8 mouse cellular contexts compared by ENCODE assay signal in the genomic region with DNA sequence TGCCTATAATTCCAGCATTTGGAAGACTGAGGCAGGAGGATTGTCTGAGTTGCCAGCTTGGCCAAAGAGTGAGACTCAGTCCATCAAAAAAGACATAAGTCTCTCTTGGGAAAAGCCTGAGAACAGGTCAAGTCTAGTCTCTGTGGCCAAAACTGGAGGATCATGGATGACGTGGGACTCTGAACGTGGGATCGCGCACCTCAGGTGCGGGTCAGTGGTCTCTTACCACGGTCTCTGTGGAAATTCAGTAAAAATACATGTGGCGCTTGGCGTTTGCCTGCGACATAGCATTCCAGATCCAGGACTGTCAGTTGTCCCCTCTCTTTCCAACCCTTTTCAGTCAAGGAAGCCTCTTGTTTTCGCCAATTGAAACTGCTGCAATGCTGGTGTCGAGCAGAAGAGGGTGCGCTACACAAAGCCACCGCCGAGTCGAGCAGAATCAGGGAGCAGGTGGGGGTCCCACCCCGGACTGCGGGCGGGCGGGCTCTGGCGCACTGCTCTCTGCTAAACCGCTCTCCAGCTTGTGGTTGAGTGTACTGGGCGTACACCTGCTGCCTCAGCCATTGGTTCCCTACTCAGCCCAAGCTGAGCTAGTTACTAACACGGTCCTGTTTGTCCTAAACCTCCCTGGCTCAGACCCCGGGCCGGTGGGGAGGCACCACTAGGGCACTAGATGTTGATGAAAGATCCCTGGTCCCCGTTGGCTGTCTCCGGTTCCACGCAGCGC. TPM values are rescaled to one million over a fixed set of nuclear protein-coding genes. Genes with fewer than 3 reads are reported as not detected.
DNase-seq lines count a peak whose midpoint lies in the region; ATAC-seq and TF ChIP-seq lines count a peak whose summit lies in the region.

No protein-coding gene starts in this region.

- no peaks in the 10 kb centered on the region for H3K9me3 ChIP-seq in intestine, embryonic 16.5 days (ENCODE audit: control insufficient read depth, low read length)
- no peaks in the 10 kb centered on the region for H3K9me3 ChIP-seq in limb, embryonic 11.5 days (ENCODE audit: control insufficient read depth, low read length)
- no peaks in the 10 kb centered on the region for H3K9me3 ChIP-seq in midbrain, embryonic 10.5 days (replicated peaks)

- no peaks in the 10 kb centered on the region for H3K27me3 ChIP-seq in intestine, embryonic 16.5 days (replicated peaks; ENCODE audit: control insufficient read depth, insufficient read depth, low read length)
- no peaks in the 10 kb centered on the region for H3K27me3 ChIP-seq in limb, embryonic 11.5 days (ENCODE audit: control insufficient read depth, insufficient read depth, low read length)
- peaks cover 23% of the 10 kb centered on the region for H3K27me3 ChIP-seq in midbrain, embryonic 10.5 days (ENCODE audit: low read depth, poor library complexity, severe bottlenecking)
- H3K27me3 ChIP-seq in small intestine, adult 2 months (ENCODE audit: control insufficient read depth, insufficient read depth, low read length) = no peaks in the 10 kb centered on the region

- TF ChIP-seq CTCF in small intestine, adult 2 months (IDR thresholded peaks at IDR 0.05; ENCODE audit: extremely low read depth, insufficient read length, insufficient replicate concordance, low read depth, low read length) = peak; percentile 28; the same call in 1 of the 2 replicates

- no peaks in the 10 kb centered on the region for H3K4me1 ChIP-seq in intestine, embryonic 16.5 days (ENCODE audit: control insufficient read depth, insufficient read depth, low read length)
- no peaks in the 10 kb centered on the region for H3K4me1 ChIP-seq in limb, embryonic 11.5 days (ENCODE audit: control insufficient read depth, insufficient read depth, low read length)
- H3K4me1 ChIP-seq in midbrain, embryonic 10.5 days = peaks cover 18% of the 10 kb centered on the region
- no peaks in the 10 kb centered on the region for H3K4me1 ChIP-seq in small intestine, adult 2 months (ENCODE audit: control insufficient read depth, insufficient read depth, insufficient read length, low read length)

- peak overlapping the region; percentile 56 for H3K4me2 ChIP-seq in intestine, embryonic 16.5 days (ENCODE audit: low read depth, low read length)
- H3K4me2 ChIP-seq in limb, embryonic 11.5 days (ENCODE audit: low read depth, severe bottlenecking) = peak overlapping the region; percentile 31; the same call in 1 of the 2 replicates

- no peaks in the 10 kb centered on the region for H3K36me3 ChIP-seq in intestine, embryonic 16.5 days (ENCODE audit: control insufficient read depth, insufficient read depth, low read length)
- H3K36me3 ChIP-seq in limb, embryonic 11.5 days (ENCODE audit: control insufficient read depth, insufficient read depth, low read length) = no peaks in the 10 kb centered on the region
- H3K36me3 ChIP-seq in midbrain, embryonic 10.5 days = peaks cover 22% of the 10 kb centered on the region
- H3K36me3 ChIP-seq in small intestine, adult 2 months (ENCODE audit: control insufficient read depth, insufficient read depth, low read length) = no peaks in the 10 kb centered on the region

- H3K27ac ChIP-seq in intestine, embryonic 16.5 days (ENCODE audit: low read length) = no peak overlapping the region
- no peak overlapping the region for H3K27ac ChIP-seq in limb, embryonic 11.5 days (replicated peaks; ENCODE audit: low read depth, low read length)
- peak overlapping the region; percentile 82 for H3K27ac ChIP-seq in midbrain, embryonic 10.5 days (replicated peaks)
- H3K27ac ChIP-seq in small intestine, adult 2 months (ENCODE audit: insufficient read depth, low read depth, low read length) = no peak overlapping the region

- H3K4me3 ChIP-seq in intestine, embryonic 16.5 days (ENCODE audit: low read length) = peak overlapping the region; percentile 31
- no peak overlapping the region for H3K4me3 ChIP-seq in limb, embryonic 11.5 days (ENCODE audit: low read depth, low read length)
- peak overlapping the region; percentile 45 for H3K4me3 ChIP-seq in midbrain, embryonic 10.5 days
- H3K4me3 ChIP-seq in small intestine, adult 2 months (ENCODE audit: low read depth, low read length) = peak overlapping the region; percentile 41

- peak overlapping the region; percentile 63 for H3K9ac ChIP-seq in intestine, embryonic 16.5 days (ENCODE audit: low read depth, low read length)
- H3K9ac ChIP-seq in limb, embryonic 11.5 days (ENCODE audit: low read length) = peak overlapping the region; percentile 32; the same call in 1 of the 2 replicates

- ATAC-seq in intestine, embryonic 16.5 days = peak; percentile 65
- ATAC-seq in limb, embryonic 11.5 days (ENCODE audit: insufficient number of reproducible peaks, low FRiP score, low TSS enrichment, low read depth) = peak; percentile 74; the same call in 1 of the 2 replicates

- intact Hi-C loops in gastrocnemius, postnatal 36 days (cut with DNase I) = no loop called here

- TF ChIP-seq POLR2A in small intestine, adult 2 months (IDR thresholded peaks at IDR 0.05; ENCODE audit: low read depth, low read length) = no peak

- DNase-seq in left cerebral cortex, adult 18-20 months (ENCODE audit: low spot score in 2 of 2) = peak; percentile 70 to 74
- no peak for DNase-seq in left cerebral cortex, adult 11 months (ENCODE audit: low spot score)
- DNase-seq in embryo, embryonic 10.5 days (ENCODE audit: low spot score) = peak; percentile 78
- peak; percentile 34 to 48 for DNase-seq in gastrocnemius, postnatal 36 days
- peak; percentile 78 for DNase-seq in limb, embryonic 11.5 days (ENCODE audit: low spot score)
- DNase-seq in midbrain, embryonic 10.5 days (ENCODE audit: low spot score) = peak; percentile 80

- WGBS in intestine, embryonic 16.5 days = 18% methylated on average over 29 of the region's 29 CpGs
- WGBS in limb, embryonic 11.5 days = 22% methylated on average over 29 of the region's 29 CpGs
- 14% methylated on average over 29 of the region's 29 CpGs for WGBS in midbrain, embryonic 10.5 days
- WGBS in small intestine, adult 2 months = 19% methylated on average over 29 of the region's 29 CpGs

RNA-seq across cellular contexts. Expression of gene Agtrap, which starts 14.1 kb away (rescaled TPM):
- total RNA-seq in left cerebral cortex, adult 18-20 months (2021) = 10 to 100 TPM in 1 of 2 experiments, 1 to 10 TPM in 1; 6.6 to 10.1 TPM
- 10 to 100 TPM in 1 of 2 experiments, 1 to 10 TPM in 1; 9.8 to 11.4 TPM for total RNA-seq in gastrocnemius, postnatal 36 days (2021)
- 19.6 and 22.2 TPM in 2 replicates for polyA plus RNA-seq in intestine, embryonic 16.5 days (2015; fragmentation: Nextera tagmentation; extraction: Ambion mirVana)
- polyA plus RNA-seq in limb, embryonic 11.5 days (2014; fragmentation: Nextera tagmentation; extraction: Ambion mirVana) = 9.2 and 10.5 TPM in 2 replicates
- polyA plus RNA-seq in midbrain, embryonic 10.5 days (2016; fragmentation: Nextera tagmentation; extraction: Ambion mirVana) = 16.4 and 17.4 TPM in 2 replicates
- polyA plus RNA-seq in small intestine, adult 2 months (2012; rRNA removed) = 10.3 and 14.2 TPM in 2 replicates

RNA-seq across cellular contexts. Expression of gene Mad2l2, which starts 28.2 kb away (rescaled TPM):
- 10 to 100 TPM; 10.7 to 17.5 TPM for total RNA-seq in left cerebral cortex, adult 18-20 months (2021)
- 10 to 100 TPM; 10.9 to 12.6 TPM for total RNA-seq in gastrocnemius, postnatal 36 days (2021)
- polyA plus RNA-seq in intestine, embryonic 16.5 days (2015; fragmentation: Nextera tagmentation; extraction: Ambion mirVana) = 29.3 and 30.1 TPM in 2 replicates
- polyA plus RNA-seq in limb, embryonic 11.5 days (2014; fragmentation: Nextera tagmentation; extraction: Ambion mirVana) = 91.8 and 104 TPM in 2 replicates
- 72.6 and 85.2 TPM in 2 replicates for polyA plus RNA-seq in midbrain, embryonic 10.5 days (2016; fragmentation: Nextera tagmentation; extraction: Ambion mirVana)
- polyA plus RNA-seq in small intestine, adult 2 months (2012; rRNA removed) = 7.1 and 17.8 TPM in 2 replicates

RNA-seq across cellular contexts. Expression of gene Draxin, which starts 28.5 kb away (rescaled TPM):
- total RNA-seq in left cerebral cortex, adult 18-20 months (2021) = under 1 TPM; 0.19 to 0.21 TPM
- under 1 TPM in 1 of 2 experiments, not detected in 1; 0.10 TPM for total RNA-seq in gastrocnemius, postnatal 36 days (2021)
- 0.06 and 0.07 TPM in 2 replicates for polyA plus RNA-seq in intestine, embryonic 16.5 days (2015; fragmentation: Nextera tagmentation; extraction: Ambion mirVana)
- 2.0 and 2.5 TPM in 2 replicates for polyA plus RNA-seq in limb, embryonic 11.5 days (2014; fragmentation: Nextera tagmentation; extraction: Ambion mirVana)
- polyA plus RNA-seq in midbrain, embryonic 10.5 days (2016; fragmentation: Nextera tagmentation; extraction: Ambion mirVana) = 5.3 and 7.5 TPM in 2 replicates
- polyA plus RNA-seq in small intestine, adult 2 months (2012; rRNA removed) = 0.11 and 0.24 TPM in 2 replicates

RNA-seq across cellular contexts. Expression of gene Fbxo6, which starts 50.0 kb away (rescaled TPM):
- total RNA-seq in left cerebral cortex, adult 18-20 months (2021) = 10 to 100 TPM; 32.1 to 35.3 TPM
- total RNA-seq in gastrocnemius, postnatal 36 days (2021) = 10 to 100 TPM; 32.7 to 33.5 TPM
- polyA plus RNA-seq in intestine, embryonic 16.5 days (2015; fragmentation: Nextera tagmentation; extraction: Ambion mirVana) = 22.7 and 23.8 TPM in 2 replicates
- polyA plus RNA-seq in limb, embryonic 11.5 days (2014; fragmentation: Nextera tagmentation; extraction: Ambion mirVana) = 11.0 and 11.5 TPM in 2 replicates
- polyA plus RNA-seq in midbrain, embryonic 10.5 days (2016; fragmentation: Nextera tagmentation; extraction: Ambion mirVana) = 11.4 and 13.0 TPM in 2 replicates
- polyA plus RNA-seq in small intestine, adult 2 months (2012; rRNA removed) = 22.8 and 57.9 TPM in 2 replicates

RNA-seq across cellular contexts. Expression of gene Fbxo44, which starts 58.3 kb away (rescaled TPM):
- 100 to 1,000 TPM; 137 to 157 TPM for total RNA-seq in left cerebral cortex, adult 18-20 months (2021)
- 1 to 10 TPM; 6.3 to 9.1 TPM for total RNA-seq in gastrocnemius, postnatal 36 days (2021)
- 6.8 and 7.3 TPM in 2 replicates for polyA plus RNA-seq in intestine, embryonic 16.5 days (2015; fragmentation: Nextera tagmentation; extraction: Ambion mirVana)
- 10.4 and 12.2 TPM in 2 replicates for polyA plus RNA-seq in limb, embryonic 11.5 days (2014; fragmentation: Nextera tagmentation; extraction: Ambion mirVana)
- polyA plus RNA-seq in midbrain, embryonic 10.5 days (2016; fragmentation: Nextera tagmentation; extraction: Ambion mirVana) = 39.6 and 58.5 TPM in 2 replicates
- polyA plus RNA-seq in small intestine, adult 2 months (2012; rRNA removed) = 7.3 and 17.7 TPM in 2 replicates
